Mouse (Mus musculus): ENCODE data around the gene Creb3l4.
A peak's percentile ranks its signal among the peaks of the same experiment; 100 is the strongest.
"Not testable (repeated sequence)": the region's sequence is repeated elsewhere in the genome, so short reads cannot be mapped to it uniquely, and the experiment has no call there.

Creb3l4 gene

GRCm38 (mm10) chr3:90264687-90265033, 21.3 kb upstream of the Creb3l4 start:
- no peak for DNase-seq

- no peak for DNase-seq
Observed at GRCm38 (mm10) chr3:90263121-90263771, 19.9 kb upstream of the Creb3l4 start.

GRCm38 (mm10) chr3:90258521-90258920, 15.2 kb upstream of the Creb3l4 start:
- DNase-seq = no peak

- DNase-seq = no peak
Observed at GRCm38 (mm10) chr3:90256731-90257530, 13.6 kb upstream of the Creb3l4 start.

GRCm38 (mm10) chr3:90255784-90256353, 12.6 kb upstream of the Creb3l4 start:
- DNase-seq = no peak

- no peak for DNase-seq
Observed at GRCm38 (mm10) chr3:90255194-90255565, 11.9 kb upstream of the Creb3l4 start.

- peak; percentile 7 for DNase-seq
Observed at GRCm38 (mm10) chr3:90254419-90255193, 11.3 kb upstream of the Creb3l4 start.

- peak; percentile 99 for DNase-seq
Observed at GRCm38 (mm10) chr3:90253653-90254418, 10.5 kb upstream of the Creb3l4 start, which contains the start of gene Crtc2. Gene Crtc2, plus strand, starts transcription at chr3:90254163.

- DNase-seq = not testable (repeated sequence)
Observed at GRCm38 (mm10) chr3:90253174-90253573, 9.9 kb upstream of the Creb3l4 start.

GRCm38 (mm10) chr3:90252659-90253058, 9.3 kb upstream of the Creb3l4 start:
- DNase-seq = not testable (repeated sequence)

GRCm38 (mm10) chr3:90251731-90252226, 8.5 kb upstream of the Creb3l4 start:
- not testable (repeated sequence) for DNase-seq

GRCm38 (mm10) chr3:90250791-90251190, 7.5 kb upstream of the Creb3l4 start:
- DNase-seq = no peak

- peak; percentile 53 for DNase-seq
Observed at GRCm38 (mm10) chr3:90248746-90249100, 5.4 kb upstream of the Creb3l4 start.

GRCm38 (mm10) chr3:90247960-90248745, 4.8 kb upstream of the Creb3l4 start, which contains the start of gene Slc39a1:
Gene Slc39a1, plus strand, starts transcription at chr3:90248172.
- DNase-seq = peak; percentile 99

- DNase-seq = no peak
Observed at GRCm38 (mm10) chr3:90247630-90247959, 4.3 kb upstream of the Creb3l4 start.

- DNase-seq = no peak
Observed at GRCm38 (mm10) chr3:90245406-90245805, 2.1 kb upstream of the Creb3l4 start.

GRCm38 (mm10) chr3:90241669-90242358, 1.5 kb downstream of the Creb3l4 start:
- no peak for DNase-seq

- no peak for DNase-seq
Observed at GRCm38 (mm10) chr3:90241251-90241650, 2.1 kb downstream of the Creb3l4 start.

- peak; percentile 98 for DNase-seq
Observed at GRCm38 (mm10) chr3:90231507-90232333, 11.6 kb downstream of the Creb3l4 start, which contains the start of gene Jtb. Gene Jtb, plus strand, starts transcription at chr3:90231597.

- peak; percentile 21 for DNase-seq
Observed at GRCm38 (mm10) chr3:90231075-90231474, 12.2 kb downstream of the Creb3l4 start.

All from lung, postnatal 36 days (tissue).